Comparison of ENCODE assay signal across 10 mouse cellular contexts in genomic region chr9:35400831-35401230, GRCm38 (mm10). TPM values are rescaled to one million over a fixed set of nuclear protein-coding genes. Genes with fewer than 3 reads are reported as not detected.
DNase-seq lines count a peak whose midpoint lies in the region; ATAC-seq and TF ChIP-seq lines count a peak whose summit lies in the region.
"Had no signal": no experiment of that assay in that cellular context is flagged by ENCODE, and none has a peak within 500 bp of the region (broad histone marks: within the 10 kb centered on the region; RNA-seq: fewer than 3 reads in every experiment).

No protein-coding gene starts in this region.

- 27% methylated on average over 9 of the region's 9 CpGs for WGBS in intestine, postnatal 0 days
- 22% methylated on average over 9 of the region's 9 CpGs for WGBS in intestine, embryonic 15.5 days
- 3% methylated on average over 9 of the region's 9 CpGs for WGBS in embryonic facial prominence, embryonic 14.5 days
- WGBS in hindbrain, embryonic 13.5 days = 2% methylated on average over 9 of the region's 9 CpGs
- 2% methylated on average over 9 of the region's 9 CpGs for WGBS in midbrain, embryonic 16.5 days

- DNase-seq in embryonic facial prominence, embryonic 14.5 days (ENCODE audit: low spot score) = peak; percentile 59
- no peak for DNase-seq in lung, postnatal 36 days
- no peak for DNase-seq in layer of hippocampus, postnatal 36 days
- DNase-seq: heart, postnatal 14 days; thymus, adult 18-20 months had no signal

- H3K4me2 ChIP-seq in intestine, postnatal 0 days (replicated peaks; ENCODE audit: low read depth) = 0 out of 2 replicates have a peak overlapping the region, but pooled peaks have one; percentile 7
- no peak overlapping the region for H3K4me2 ChIP-seq in intestine, embryonic 15.5 days (replicated peaks)
- H3K4me2 ChIP-seq in embryonic facial prominence, embryonic 14.5 days (ENCODE audit: low read depth, low read length) = no peak overlapping the region
- 0 out of 2 replicates have a peak overlapping the region, but pooled peaks have one; percentile 15 for H3K4me2 ChIP-seq in hindbrain, embryonic 13.5 days
- peak overlapping the region; percentile 26 for H3K4me2 ChIP-seq in midbrain, embryonic 16.5 days (ENCODE audit: low read length)

- no peaks in the 10 kb centered on the region for H3K4me1 ChIP-seq in intestine, postnatal 0 days (replicated peaks; ENCODE audit: control insufficient read depth, insufficient read depth, low read length)
- peaks cover 10% of the 10 kb centered on the region for H3K4me1 ChIP-seq in intestine, embryonic 15.5 days (replicated peaks)
- peaks cover 22% of the 10 kb centered on the region for H3K4me1 ChIP-seq in embryonic facial prominence, embryonic 14.5 days (ENCODE audit: control insufficient read depth, insufficient read depth, low read length)
- peaks cover 38% of the 10 kb centered on the region for H3K4me1 ChIP-seq in hindbrain, embryonic 13.5 days (replicated peaks)
- peaks cover 11% of the 10 kb centered on the region; the same call in 1 of the 2 replicates for H3K4me1 ChIP-seq in midbrain, embryonic 16.5 days (ENCODE audit: control insufficient read depth, insufficient read depth, low read length)

- no peak overlapping the region for H3K27ac ChIP-seq in intestine, postnatal 0 days (ENCODE audit: low read depth, low read length)
- H3K27ac ChIP-seq in intestine, embryonic 15.5 days = no peak overlapping the region
- peak overlapping the region; percentile 18; the same call in 1 of the 2 replicates for H3K27ac ChIP-seq in embryonic facial prominence, embryonic 14.5 days (replicated peaks; ENCODE audit: low read depth, low read length)
- no peak overlapping the region for H3K27ac ChIP-seq in hindbrain, embryonic 13.5 days
- peak overlapping the region; percentile 24; the same call in 1 of the 2 replicates for H3K27ac ChIP-seq in midbrain, embryonic 16.5 days (ENCODE audit: low read length)
- H3K27ac ChIP-seq: layer of hippocampus, adult 2 months had no signal

- no peaks in the 10 kb centered on the region for H3K27me3 ChIP-seq in intestine, postnatal 0 days (replicated peaks; ENCODE audit: control insufficient read depth, insufficient read depth, low read length)
- H3K27me3 ChIP-seq in intestine, embryonic 15.5 days (replicated peaks) = no peaks in the 10 kb centered on the region
- 0 out of 2 replicates have a peak, but pooled peaks cover 3% of the 10 kb centered on the region for H3K27me3 ChIP-seq in embryonic facial prominence, embryonic 14.5 days (replicated peaks; ENCODE audit: control insufficient read depth, insufficient read depth, low read length)
- peaks cover 72% of the 10 kb centered on the region for H3K27me3 ChIP-seq in hindbrain, embryonic 13.5 days
- H3K27me3 ChIP-seq in midbrain, embryonic 16.5 days (ENCODE audit: control insufficient read depth, insufficient read depth, low read depth, low read length) = no peaks in the 10 kb centered on the region; the same call in 1 of the 2 replicates

- no peak overlapping the region for H3K9ac ChIP-seq in intestine, postnatal 0 days (ENCODE audit: low read depth, low read length)
- no peak overlapping the region for H3K9ac ChIP-seq in intestine, embryonic 15.5 days
- no peak overlapping the region for H3K9ac ChIP-seq in embryonic facial prominence, embryonic 14.5 days (ENCODE audit: low read depth, low read length)
- peak overlapping the region; percentile 43; the same call in 1 of the 2 replicates for H3K9ac ChIP-seq in hindbrain, embryonic 13.5 days
- no peak overlapping the region for H3K9ac ChIP-seq in midbrain, embryonic 16.5 days (ENCODE audit: low read depth, low read length)

- no peaks in the 10 kb centered on the region for H3K36me3 ChIP-seq in intestine, postnatal 0 days (ENCODE audit: control insufficient read depth, insufficient read depth)
- no peaks in the 10 kb centered on the region for H3K36me3 ChIP-seq in intestine, embryonic 15.5 days
- no peaks in the 10 kb centered on the region for H3K36me3 ChIP-seq in embryonic facial prominence, embryonic 14.5 days (ENCODE audit: control insufficient read depth, insufficient read depth, low read length)
- H3K36me3 ChIP-seq in hindbrain, embryonic 13.5 days = no peaks in the 10 kb centered on the region
- no peaks in the 10 kb centered on the region for H3K36me3 ChIP-seq in midbrain, embryonic 16.5 days (ENCODE audit: control insufficient read depth, insufficient read depth, low read length)

- no peaks in the 10 kb centered on the region for H3K9me3 ChIP-seq in intestine, postnatal 0 days (ENCODE audit: control insufficient read depth)
- H3K9me3 ChIP-seq in intestine, embryonic 15.5 days = no peaks in the 10 kb centered on the region
- H3K9me3 ChIP-seq in embryonic facial prominence, embryonic 14.5 days (ENCODE audit: control insufficient read depth, low read length) = no peaks in the 10 kb centered on the region
- H3K9me3 ChIP-seq in hindbrain, embryonic 13.5 days = 0 out of 2 replicates have a peak, but pooled peaks cover 3% of the 10 kb centered on the region
- no peaks in the 10 kb centered on the region for H3K9me3 ChIP-seq in midbrain, embryonic 16.5 days (replicated peaks; ENCODE audit: control insufficient read depth, low read length, poor library complexity, severe bottlenecking)

- no peak for TF ChIP-seq CTCF in intestine, postnatal 0 days (IDR thresholded peaks at IDR 0.05; ENCODE audit: low read depth)

- no peak overlapping the region for H3K4me3 ChIP-seq in intestine, postnatal 0 days (ENCODE audit: low read depth, low read length)
- H3K4me3 ChIP-seq in intestine, embryonic 15.5 days (replicated peaks) = no peak overlapping the region
- no peak overlapping the region for H3K4me3 ChIP-seq in embryonic facial prominence, embryonic 14.5 days (ENCODE audit: low read depth, low read length)
- H3K4me3 ChIP-seq in hindbrain, embryonic 13.5 days = no peak overlapping the region
- no peak overlapping the region for H3K4me3 ChIP-seq in midbrain, embryonic 16.5 days (ENCODE audit: low read depth, low read length)
- H3K4me3 ChIP-seq: layer of hippocampus, adult 2 months had no signal

- ATAC-seq in intestine, postnatal 0 days = no peak
- ATAC-seq in intestine, embryonic 15.5 days = no peak
- ATAC-seq in embryonic facial prominence, embryonic 14.5 days (ENCODE audit: low read depth) = peak; percentile 41; the same call in 1 of the 2 replicates
- ATAC-seq in hindbrain, embryonic 13.5 days (ENCODE audit: low FRiP score) = no peak
- peak; percentile 53 for ATAC-seq in midbrain, embryonic 16.5 days

RNA-seq across cellular contexts. Expression of gene Cdon, which starts 20.1 kb away (rescaled TPM):
- polyA plus RNA-seq in intestine, postnatal 0 days (2015; fragmentation: Nextera tagmentation; extraction: Ambion mirVana) = 1.9 and 2.4 TPM in 2 replicates
- 6.6 and 8.2 TPM in 2 replicates for polyA plus RNA-seq in intestine, embryonic 15.5 days (2015; fragmentation: Nextera tagmentation; extraction: Ambion mirVana)
- polyA plus RNA-seq in embryonic facial prominence, embryonic 14.5 days (2014; fragmentation: Nextera tagmentation; extraction: Ambion mirVana) = 15.8 and 19.7 TPM in 2 replicates
- polyA plus RNA-seq in hindbrain, embryonic 13.5 days (2015; fragmentation: Nextera tagmentation; extraction: Ambion mirVana) = 5.0 and 7.9 TPM in 2 replicates
- 2.1 and 3.4 TPM in 2 replicates for polyA plus RNA-seq in midbrain, embryonic 16.5 days (2015; fragmentation: Nextera tagmentation; extraction: Ambion mirVana)
- 10 to 100 TPM; 11.7 to 12.2 TPM for total RNA-seq in layer of hippocampus, postnatal 36 days (2021)

Comparison
In these comparisons a context has a peak if more than half of its experiments do, and no peak if none do; other contexts are left out.
1. H3K4me2 ChIP-seq: peak in intestine, postnatal 0 days (single experiment), hindbrain, embryonic 13.5 days (single experiment) and midbrain, embryonic 16.5 days (single experiment); none in intestine, embryonic 15.5 days (single experiment) and embryonic facial prominence, embryonic 14.5 days (single experiment).
2. ATAC-seq: peak in embryonic facial prominence, embryonic 14.5 days (single experiment) and midbrain, embryonic 16.5 days (single experiment); none in intestine, postnatal 0 days (single experiment), intestine, embryonic 15.5 days (single experiment) and hindbrain, embryonic 13.5 days (single experiment).
3. H3K27ac ChIP-seq: peak in embryonic facial prominence, embryonic 14.5 days (single experiment) and midbrain, embryonic 16.5 days (single experiment); none in intestine, postnatal 0 days (single experiment), intestine, embryonic 15.5 days (single experiment) and hindbrain, embryonic 13.5 days (single experiment).